Mouse (Mus musculus) heart, embryonic 14.5 days (tissue): ENCODE results near the gene Samt1. TPM values are rescaled to one million over a fixed set of nuclear protein-coding genes. Genes with fewer than 3 reads are reported as not detected.
"Not testable (repeated sequence)": the region's sequence is repeated elsewhere in the genome, so short reads cannot be mapped to it uniquely, and the experiment has no call there.

Experiments used
- ATAC-seq: fragments of 200-750 bp; cut with Nextera tagmentation; 2 replicates; pipeline ENCODE4 v1.8.0; 2017; ENCODE audit warnings: low read depth, moderate TSS enrichment; ENCODE audit not compliant: insufficient number of reproducible peaks, insufficient read depth, low FRiP score
- H3K27ac ChIP-seq, 2 experiments: fragments of 200-500 bp in 1 of 2; fragments of 300-500 bp in 1 of 2; sonication (generic) in 1 of 2; replicated peaks in 1 of 2; 2 replicates each; pipeline ENCODE4 v1.5.1; 2012 to 2014; ENCODE audit warnings: low read depth in 2 of 2, low read length in 2 of 2, control low read depth in 1 of 2, mild to moderate bottlenecking in 1 of 2, mixed read lengths in 1 of 2; ENCODE audit not compliant: control insufficient read depth in 1 of 2, insufficient read depth in 1 of 2
- H3K27me3 ChIP-seq: fragments of 300-500 bp; sonication (generic); 2 replicates; pipeline ENCODE4 v1.6.1; 2014; ENCODE audit warnings: mild to moderate bottlenecking, low read length, control low read depth; ENCODE audit not compliant: control insufficient read depth, insufficient read depth
- H3K36me3 ChIP-seq: fragments of 300-500 bp; sonication (generic); 2 replicates; pipeline ENCODE4 v1.6.1; 2014; ENCODE audit warnings: mild to moderate bottlenecking, control low read depth, low read length, mixed read lengths; ENCODE audit not compliant: control insufficient read depth, insufficient read depth
- H3K4me1 ChIP-seq, 2 experiments: fragments of 200-500 bp in 1 of 2; fragments of 300-500 bp in 1 of 2; sonication (generic) in 1 of 2; 2 replicates each; pipeline ENCODE4 v1.6.1; 2012 to 2014; ENCODE audit warnings: low read length in 2 of 2, control low read depth in 1 of 2, mixed read lengths in 1 of 2; ENCODE audit not compliant: control insufficient read depth in 2 of 2, insufficient read depth in 2 of 2
- H3K4me2 ChIP-seq: fragments of 300-500 bp; sonication (generic); 2 replicates; pipeline ENCODE4 v1.6.1; 2014; ENCODE audit warnings: mild to moderate bottlenecking, low read length
- H3K4me3 ChIP-seq, 2 experiments: fragments of 200-500 bp in 1 of 2; fragments of 300-500 bp in 1 of 2; sonication (generic) in 1 of 2; 2 replicates each; pipeline ENCODE4 v1.5.1; 2012 to 2014; ENCODE audit warnings: low read length in 2 of 2, mild to moderate bottlenecking in 2 of 2, control low read depth in 1 of 2, low read depth in 1 of 2, moderate library complexity in 1 of 2; ENCODE audit not compliant: control insufficient read depth in 1 of 2, insufficient read depth in 1 of 2
- H3K9ac ChIP-seq: fragments of 300-500 bp; sonication (generic); 2 replicates; pipeline ENCODE4 v1.6.1; 2014; ENCODE audit warnings: mild to moderate bottlenecking, low read length
- H3K9me3 ChIP-seq: fragments of 300-500 bp; sonication (generic); 2 replicates; pipeline ENCODE4 v1.6.1; 2016; ENCODE audit warnings: low read length, control low read depth; ENCODE audit not compliant: control insufficient read depth
- WGBS: fragments of 180-500 bp; shearing (Covaris S2); extraction: QIAGEN DNeasy Blood & Tissue Kit; methylation state at CpG from one replicate; pipeline ENCODE4 v1.1.7; 2014; 5-methylcytosine and 5-hydroxymethylcytosine counted together
- polyA plus RNA-seq: library from polyadenylated mRNA; unstranded; fragments of >200 nt; fragmentation: Nextera tagmentation; extraction: Ambion mirVana; gene quantifications from 2 replicates; pipeline ENCODE4 v1.2.1, GENCODE M21; 2014

Samt1 gene
- polyA plus RNA-seq: not detected in 2 replicates

GRCm38 (mm10) chrX:154012540-154012939 lies at the start of gene Samt1:
Gene Samt1, minus strand, starts transcription at chrX:154012640.
- not testable (repeated sequence) for H3K27me3 ChIP-seq, H3K9me3 ChIP-seq, H3K36me3 ChIP-seq, ATAC-seq, H3K4me2 ChIP-seq, H3K27ac ChIP-seq, H3K9ac ChIP-seq, H3K4me1 ChIP-seq, H3K4me3 ChIP-seq

- not testable (repeated sequence) for H3K27me3 ChIP-seq, H3K4me1 ChIP-seq, H3K4me2 ChIP-seq, H3K4me3 ChIP-seq, H3K27ac ChIP-seq, H3K9ac ChIP-seq, ATAC-seq, H3K9me3 ChIP-seq, H3K36me3 ChIP-seq
Observed at GRCm38 (mm10) chrX:154054939-154055338, 42.5 kb upstream of the Samt1 start, which contains the start of gene Gm10057. Gene Gm10057, minus strand, starts transcription at chrX:154055039.

GRCm38 (mm10) chrX:154033727-154034126 lies 21.3 kb upstream of the Samt1 start, which contains the start of gene 4921511M17Rik:
Gene 4921511M17Rik, minus strand, starts transcription at chrX:154033827.
- H3K4me1 ChIP-seq, H3K36me3 ChIP-seq, H3K27me3 ChIP-seq, H3K9ac ChIP-seq, H3K27ac ChIP-seq, H3K4me2 ChIP-seq, H3K9me3 ChIP-seq, H3K4me3 ChIP-seq, ATAC-seq: not testable (repeated sequence)

- H3K27ac ChIP-seq, H3K36me3 ChIP-seq, H3K4me2 ChIP-seq, H3K27me3 ChIP-seq, H3K4me3 ChIP-seq, H3K4me1 ChIP-seq, ATAC-seq, H3K9ac ChIP-seq, H3K9me3 ChIP-seq: not testable (repeated sequence)
- whole genome bisulfite sequencing: no CpG with 5 or more reads among the region's 2 CpGs
Observed at GRCm38 (mm10) chrX:153976914-153977313, 35.5 kb downstream of the Samt1 start.

GRCm38 (mm10) chrX:153976467-153976866 lies 36.0 kb downstream of the Samt1 start:
- H3K27ac ChIP-seq, H3K4me3 ChIP-seq, H3K4me1 ChIP-seq, H3K4me2 ChIP-seq, ATAC-seq, H3K36me3 ChIP-seq, H3K9me3 ChIP-seq, H3K27me3 ChIP-seq, H3K9ac ChIP-seq: not testable (repeated sequence)
- 22% methylated on average over 4 of the region's 4 CpGs for WGBS

GRCm38 (mm10) chrX:153974450-153974849 lies 38.0 kb downstream of the Samt1 start:
- Histone ChIP-seq H3K27ac (no peak overlapping the region), H3K36me3 (no peaks in the 10 kb centered on the region), H3K9me3 (no peaks in the 10 kb centered on the region), H3K4me3 (no peak overlapping the region), H3K27me3 (no peaks in the 10 kb centered on the region), H3K4me2 (no peak overlapping the region), H3K4me1 (no peaks in the 10 kb centered on the region), H3K9ac (no peak overlapping the region)
- no peak for ATAC-seq
- WGBS: 25% methylated on average over 2 of the region's 2 CpGs

GRCm38 (mm10) chrX:153952866-153953265 lies 59.6 kb downstream of the Samt1 start:
- not testable (repeated sequence) for H3K27ac ChIP-seq, H3K9me3 ChIP-seq, H3K36me3 ChIP-seq, H3K9ac ChIP-seq, ATAC-seq, H3K4me3 ChIP-seq, H3K4me1 ChIP-seq, H3K27me3 ChIP-seq, H3K4me2 ChIP-seq
- WGBS: no CpG with 5 or more reads among the region's 2 CpGs
